Mouse (Mus musculus): ENCODE measurements at regions not wholly inside any gene's neighbourhood (a gene's known extent, or its start where the extent isn't known, plus 50 kb on each side); places are given as distances from the start of the nearest gene placed in this dataset.

DNA sequence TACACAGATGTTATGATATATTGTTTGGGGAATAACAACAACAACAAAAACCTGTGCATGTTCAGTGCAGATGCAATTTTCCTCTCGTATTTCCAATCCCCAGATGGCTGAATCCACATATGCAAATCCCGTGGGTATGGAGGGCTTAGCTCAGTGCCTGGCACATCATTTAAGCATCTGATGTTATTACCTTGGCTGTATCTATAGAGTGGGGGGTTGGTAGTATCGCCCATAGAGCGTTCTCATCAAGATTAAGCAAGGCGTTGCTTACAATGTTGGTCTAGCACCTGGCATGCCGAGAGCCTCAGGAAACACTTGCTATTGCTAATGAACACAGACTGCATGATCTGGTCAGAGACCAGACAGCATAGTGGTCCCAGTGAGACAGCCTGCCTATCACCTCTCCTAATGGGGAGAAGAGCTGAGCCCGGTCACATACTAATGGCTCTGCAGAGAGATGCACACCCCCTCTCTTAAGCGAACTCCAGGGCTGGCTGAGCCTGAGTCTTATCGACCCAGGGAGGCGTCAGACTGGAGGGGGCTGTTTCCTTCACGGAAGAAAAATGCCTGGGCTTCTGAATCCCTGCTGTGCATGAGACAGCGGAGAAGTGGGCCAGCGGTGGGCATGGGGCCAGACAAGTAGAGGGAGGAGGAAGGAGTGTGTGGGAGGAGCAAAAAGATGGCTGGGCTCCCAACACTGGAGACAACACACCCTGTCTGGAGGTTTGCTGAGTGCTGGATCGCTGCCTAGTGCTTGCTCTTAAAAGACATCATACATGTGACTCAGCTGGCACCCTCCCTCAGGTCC lies 190.9 kb upstream of the Ncam1 start:
- no peak overlapping the region for H3K9ac ChIP-seq (replicated peaks; ENCODE audit: low read depth)
- H3K36me3 ChIP-seq (ENCODE audit: insufficient read depth, low read length): no peaks in the 10 kb centered on the region
- TF ChIP-seq CTCF (IDR thresholded peaks at IDR 0.05) (no peak), EP300 (IDR thresholded peaks at IDR 0.05) (peak; percentile 52)
- 30% methylated on average over 14 of the region's 14 CpGs for WGBS
- no peak overlapping the region for H3K27ac ChIP-seq (ENCODE audit: low read length)
- no peak overlapping the region for H3K4me3 ChIP-seq (ENCODE audit: low read depth, low read length)
- no peaks in the 10 kb centered on the region for H3K27me3 ChIP-seq (replicated peaks; ENCODE audit: insufficient read depth, low read length)
- no peaks in the 10 kb centered on the region for H3K9me3 ChIP-seq (ENCODE audit: low read length)
- peak overlapping the region; percentile 35 for H3K4me2 ChIP-seq (replicated peaks; ENCODE audit: low read depth, low read length)
- H3K4me1 ChIP-seq (ENCODE audit: insufficient read depth, low read depth, low read length): peaks cover 4% of the 10 kb centered on the region; the same call in 1 of the 2 replicates
- DNase-seq (ENCODE audit: low spot score) (peak; percentile 93), ATAC-seq (peak; percentile 93)

DNA sequence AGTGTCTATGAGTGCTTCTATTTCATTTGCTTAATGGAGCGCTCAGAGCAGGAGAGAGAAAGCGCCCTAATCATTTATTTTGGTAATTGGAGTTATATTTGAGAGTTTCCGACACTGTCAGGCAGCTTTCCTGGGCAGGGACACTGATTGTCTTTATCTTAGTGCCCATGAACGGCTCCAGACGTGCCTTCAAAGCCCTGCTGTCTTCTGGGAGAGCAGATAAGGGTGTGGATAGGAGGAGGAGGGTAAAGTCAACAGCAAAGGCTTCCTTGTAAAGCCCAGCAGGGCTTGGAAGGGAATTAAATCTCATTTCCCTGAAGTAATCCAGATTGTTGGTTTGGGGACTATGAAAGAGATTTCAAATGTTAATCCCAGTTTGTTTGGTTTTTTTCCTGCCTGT lies 189.3 kb upstream of the Ncam1 start:
- WGBS: 35% methylated on average over 5 of the region's 5 CpGs
- Histone ChIP-seq H3K9ac (replicated peaks; ENCODE audit: low read depth) (no peak overlapping the region), H3K4me3 (ENCODE audit: low read depth, low read length) (no peak overlapping the region), H3K9me3 (ENCODE audit: low read length) (no peaks in the 10 kb centered on the region), H3K27me3 (replicated peaks; ENCODE audit: insufficient read depth, low read length) (no peaks in the 10 kb centered on the region), H3K4me1 (ENCODE audit: insufficient read depth, low read depth, low read length) (peaks cover 4% of the 10 kb centered on the region; the same call in 1 of the 2 replicates), H3K27ac (ENCODE audit: low read length) (no peak overlapping the region), H3K4me2 (replicated peaks; ENCODE audit: low read depth, low read length) (no peak overlapping the region), H3K36me3 (ENCODE audit: insufficient read depth, low read length) (no peaks in the 10 kb centered on the region)
- peak; percentile 34; the same call in 1 of the 2 replicates for ATAC-seq
- no peak for TF ChIP-seq CTCF (IDR thresholded peaks at IDR 0.05)
- 0 out of 2 replicates have a peak, but pooled peaks have one; percentile 23 for TF ChIP-seq EP300 (IDR thresholded peaks at IDR 0.05)
- DNase-seq (ENCODE audit: low spot score): no peak

DNA sequence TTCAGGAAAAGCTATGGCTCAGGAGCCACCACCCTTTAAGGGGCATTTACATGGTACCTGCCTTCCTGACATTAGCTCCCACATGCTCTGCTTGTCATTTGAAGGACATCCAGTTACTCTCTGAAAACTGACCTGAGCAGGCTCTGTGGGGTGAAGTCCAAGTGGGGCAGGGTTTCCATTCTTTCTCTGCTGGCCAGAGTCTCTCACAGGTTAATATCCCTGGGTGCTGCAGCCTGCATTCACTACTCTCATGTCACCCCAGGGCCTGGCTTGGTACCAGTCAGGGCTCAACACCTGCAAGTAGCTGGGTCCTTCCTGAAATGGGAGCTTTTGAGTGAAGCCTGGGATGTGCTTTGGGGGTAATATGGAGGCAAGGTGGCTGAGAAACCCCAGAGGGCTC lies 188.8 kb upstream of the Ncam1 start:
- no peak overlapping the region for H3K27ac ChIP-seq (ENCODE audit: low read length)
- ATAC-seq (no peak), DNase-seq (ENCODE audit: low spot score) (no peak)
- H3K4me2 ChIP-seq (replicated peaks; ENCODE audit: low read depth, low read length): no peak overlapping the region
- no peak overlapping the region for H3K4me3 ChIP-seq (ENCODE audit: low read depth, low read length)
- H3K4me1 ChIP-seq (ENCODE audit: insufficient read depth, low read depth, low read length): peaks cover 4% of the 10 kb centered on the region; the same call in 1 of the 2 replicates
- H3K36me3 ChIP-seq (ENCODE audit: insufficient read depth, low read length): no peaks in the 10 kb centered on the region
- H3K9ac ChIP-seq (replicated peaks; ENCODE audit: low read depth): no peak overlapping the region
- H3K27me3 ChIP-seq (replicated peaks; ENCODE audit: insufficient read depth, low read length): no peaks in the 10 kb centered on the region
- TF ChIP-seq EP300 (IDR thresholded peaks at IDR 0.05): no peak
- no peak for TF ChIP-seq CTCF (IDR thresholded peaks at IDR 0.05)
- H3K9me3 ChIP-seq (ENCODE audit: low read length): no peaks in the 10 kb centered on the region

DNA sequence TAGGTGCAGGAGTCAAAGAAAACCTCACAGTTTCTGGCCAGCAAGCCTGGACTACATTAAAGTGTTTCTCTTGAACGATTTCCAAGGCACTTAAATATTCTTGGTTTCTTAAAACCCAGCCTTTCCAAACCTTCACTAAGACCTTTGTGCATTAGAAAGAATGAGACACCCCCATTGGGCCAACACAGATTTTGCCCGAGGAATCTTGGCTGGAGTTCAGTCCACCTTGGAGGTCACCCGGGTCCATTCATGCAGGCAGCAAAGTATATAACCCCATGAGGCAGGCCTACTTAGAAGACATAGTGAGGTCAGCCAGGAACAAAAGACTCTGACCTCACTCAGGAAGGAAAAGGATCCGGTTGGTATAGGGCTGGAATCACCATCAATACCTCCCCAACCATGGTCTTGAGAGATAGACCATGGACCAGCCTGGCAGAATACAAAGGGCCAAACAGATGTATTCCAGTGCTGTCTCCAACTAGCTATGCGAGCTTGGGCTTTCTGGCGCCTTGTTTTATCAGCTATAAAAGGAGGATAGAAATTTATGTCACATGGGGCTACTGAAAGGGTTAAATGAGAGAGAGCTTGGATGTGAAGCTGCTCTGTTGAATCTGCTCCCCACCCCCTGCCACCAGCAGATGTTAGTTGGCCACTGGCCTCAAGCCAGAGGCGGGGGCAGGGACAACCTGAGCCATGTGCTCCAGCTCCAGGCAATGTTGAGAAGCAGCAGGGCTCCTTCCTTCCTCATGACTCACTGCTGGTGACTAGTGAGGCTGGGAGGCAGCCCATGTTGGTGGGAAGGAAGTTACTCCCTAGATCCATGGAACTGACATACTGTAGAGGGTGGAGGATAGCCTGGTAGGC lies 181.9 kb upstream of the Ncam1 start:
- DNase-seq (ENCODE audit: low spot score) (peak; percentile 69), ATAC-seq (peak; percentile 90)
- Histone ChIP-seq H3K9ac (replicated peaks; ENCODE audit: low read depth) (no peak overlapping the region), H3K9me3 (ENCODE audit: low read length) (no peaks in the 10 kb centered on the region), H3K27me3 (replicated peaks; ENCODE audit: insufficient read depth, low read length) (no peaks in the 10 kb centered on the region), H3K4me1 (ENCODE audit: insufficient read depth, low read depth, low read length) (peaks cover 12% of the 10 kb centered on the region; the same call in 1 of the 2 replicates), H3K4me3 (ENCODE audit: low read depth, low read length) (no peak overlapping the region), H3K4me2 (replicated peaks; ENCODE audit: low read depth, low read length) (no peak overlapping the region), H3K27ac (ENCODE audit: low read length) (no peak overlapping the region), H3K36me3 (ENCODE audit: insufficient read depth, low read length) (no peaks in the 10 kb centered on the region)
- WGBS: 32% methylated on average over 7 of the region's 7 CpGs
- TF ChIP-seq CTCF (IDR thresholded peaks at IDR 0.05) (no peak), EP300 (IDR thresholded peaks at IDR 0.05) (peak; percentile 25; the same call in 1 of the 2 replicates)

DNA sequence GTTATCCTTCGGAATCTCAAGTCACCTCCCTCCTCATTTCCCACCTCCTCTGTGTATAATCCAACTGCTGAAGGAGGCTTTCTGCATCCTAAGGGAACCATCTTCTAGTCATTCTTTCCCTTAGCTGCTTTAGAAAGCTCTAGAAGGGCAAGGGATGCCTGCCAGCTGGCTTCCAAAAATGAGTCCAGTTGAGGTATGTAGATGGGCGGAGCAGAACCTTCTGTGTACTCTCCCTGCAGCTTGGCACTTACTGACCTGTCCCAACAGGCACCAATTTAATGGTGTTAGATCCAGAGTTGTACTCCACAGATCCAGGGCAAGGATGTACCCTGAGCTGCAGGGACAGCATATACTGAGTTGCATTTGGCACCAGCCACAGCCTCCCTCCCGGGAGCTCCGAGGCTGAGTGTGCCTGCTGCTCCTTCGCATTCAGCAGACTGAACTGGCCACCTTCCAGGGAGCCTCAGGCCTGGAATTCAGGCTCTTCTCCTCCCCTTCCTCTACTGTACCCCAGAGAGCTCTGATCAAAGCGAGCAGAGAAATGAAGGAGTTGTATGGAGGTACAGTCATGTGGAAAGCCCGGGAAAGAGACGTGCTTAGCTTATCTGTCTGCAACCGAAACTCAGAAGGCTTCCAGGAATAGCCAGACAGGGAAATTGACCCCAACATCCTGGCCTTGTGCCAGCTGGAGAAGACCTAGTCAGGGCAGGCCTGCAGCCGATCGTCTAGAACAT lies 177.4 kb upstream of the Ncam1 start:
- peak; percentile 68 for DNase-seq (ENCODE audit: low spot score)
- Histone ChIP-seq H3K36me3 (ENCODE audit: insufficient read depth, low read length) (no peaks in the 10 kb centered on the region), H3K9me3 (ENCODE audit: low read length) (no peaks in the 10 kb centered on the region), H3K9ac (replicated peaks; ENCODE audit: low read depth) (no peak overlapping the region), H3K27me3 (replicated peaks; ENCODE audit: insufficient read depth, low read length) (no peaks in the 10 kb centered on the region), H3K4me1 (ENCODE audit: insufficient read depth, low read depth, low read length) (peaks cover 15% of the 10 kb centered on the region), H3K4me2 (replicated peaks; ENCODE audit: low read depth, low read length) (peak overlapping the region; percentile 35), H3K4me3 (ENCODE audit: low read depth, low read length) (peak overlapping the region; percentile 10; the same call in 1 of the 2 replicates), H3K27ac (ENCODE audit: low read length) (no peak overlapping the region)
- ATAC-seq: peak; percentile 24; the same call in 1 of the 2 replicates
- no peak for TF ChIP-seq EP300 (IDR thresholded peaks at IDR 0.05)
- TF ChIP-seq CTCF (IDR thresholded peaks at IDR 0.05): no peak
- 18% methylated on average over 11 of the region's 11 CpGs for WGBS

All from lung, postnatal 0 days (tissue).